Mouse (Mus musculus): ENCODE measurements at regions not wholly inside any gene's neighbourhood (a gene's known extent, or its start where the extent isn't known, plus 50 kb on each side); places are given as distances from the start of the nearest gene placed in this dataset.

- H3K9me3 ChIP-seq (replicated peaks; ENCODE audit: control insufficient read depth, low read length) = no peaks in the 10 kb centered on the region
- 63% methylated on average over 2 of the region's 2 CpGs for WGBS
- no peak for ATAC-seq (replicated peaks; ENCODE audit: extremely low read depth, insufficient read depth, low FRiP score)
Observed at GRCm38 (mm10) chr10:44744221-44744620, 215.9 kb upstream of the Prdm1 start.

GRCm38 (mm10) chr10:44733641-44734040, 205.3 kb upstream of the Prdm1 start:
- Histone ChIP-seq H3K36me3 (ENCODE audit: control insufficient read depth, insufficient read depth) (no peaks in the 10 kb centered on the region), H3K4me3 (ENCODE audit: low read length) (no peak overlapping the region), H3K9ac (ENCODE audit: low read length) (no peak overlapping the region), H3K27me3 (ENCODE audit: control insufficient read depth, insufficient read depth, low read length) (no peaks in the 10 kb centered on the region), H3K4me1 (ENCODE audit: control insufficient read depth, insufficient read depth, low read length) (no peaks in the 10 kb centered on the region), H3K27ac (ENCODE audit: low read length) (no peak overlapping the region), H3K4me2 (ENCODE audit: low read depth, low read length) (no peak overlapping the region), H3K9me3 (replicated peaks; ENCODE audit: control insufficient read depth, low read length) (no peaks in the 10 kb centered on the region)
- WGBS = 84% methylated on average over 5 of the region's 5 CpGs
- no peak; the same call in 1 of the 2 replicates for ATAC-seq (replicated peaks; ENCODE audit: extremely low read depth, insufficient read depth, low FRiP score)

More at GRCm38 (mm10) chr10:44744221-44744620, 215.9 kb upstream of the Prdm1 start:
- no peak overlapping the region for H3K27ac ChIP-seq (ENCODE audit: low read length)
- no peak overlapping the region for H3K9ac ChIP-seq (ENCODE audit: low read length)
- H3K4me1 ChIP-seq (ENCODE audit: control insufficient read depth, insufficient read depth, low read length) = peaks cover 5% of the 10 kb centered on the region; the same call in 1 of the 2 replicates
- H3K4me3 ChIP-seq (ENCODE audit: low read length) = no peak overlapping the region
- no peaks in the 10 kb centered on the region for H3K36me3 ChIP-seq (ENCODE audit: control insufficient read depth, insufficient read depth)
- no peak overlapping the region for H3K4me2 ChIP-seq (ENCODE audit: low read depth, low read length)
- no peaks in the 10 kb centered on the region for H3K27me3 ChIP-seq (ENCODE audit: control insufficient read depth, insufficient read depth, low read length)

GRCm38 (mm10) chr10:44730721-44731120, 202.4 kb upstream of the Prdm1 start:
- no peaks in the 10 kb centered on the region for H3K4me1 ChIP-seq (ENCODE audit: control insufficient read depth, insufficient read depth, low read length)
- no peak overlapping the region for H3K9ac ChIP-seq (ENCODE audit: low read length)
- no peaks in the 10 kb centered on the region for H3K9me3 ChIP-seq (replicated peaks; ENCODE audit: control insufficient read depth, low read length)
- H3K27me3 ChIP-seq (ENCODE audit: control insufficient read depth, insufficient read depth, low read length) = no peaks in the 10 kb centered on the region
- no peak for ATAC-seq (replicated peaks; ENCODE audit: extremely low read depth, insufficient read depth, low FRiP score)
- no peaks in the 10 kb centered on the region for H3K36me3 ChIP-seq (ENCODE audit: control insufficient read depth, insufficient read depth)
- H3K4me3 ChIP-seq (ENCODE audit: low read length) = no peak overlapping the region
- no peak overlapping the region for H3K27ac ChIP-seq (ENCODE audit: low read length)
- 76% methylated on average over 8 of the region's 8 CpGs for WGBS
- H3K4me2 ChIP-seq (ENCODE audit: low read depth, low read length) = no peak overlapping the region

GRCm38 (mm10) chr10:44728963-44729362, 200.7 kb upstream of the Prdm1 start:
- Histone ChIP-seq H3K9ac (ENCODE audit: low read length) (no peak overlapping the region), H3K4me3 (ENCODE audit: low read length) (no peak overlapping the region), H3K27ac (ENCODE audit: low read length) (no peak overlapping the region), H3K9me3 (replicated peaks; ENCODE audit: control insufficient read depth, low read length) (no peaks in the 10 kb centered on the region), H3K4me2 (ENCODE audit: low read depth, low read length) (no peak overlapping the region), H3K4me1 (ENCODE audit: control insufficient read depth, insufficient read depth, low read length) (no peaks in the 10 kb centered on the region), H3K36me3 (ENCODE audit: control insufficient read depth, insufficient read depth) (no peaks in the 10 kb centered on the region), H3K27me3 (ENCODE audit: control insufficient read depth, insufficient read depth, low read length) (no peaks in the 10 kb centered on the region)
- 87% methylated on average over 4 of the region's 4 CpGs for WGBS
- ATAC-seq (replicated peaks; ENCODE audit: extremely low read depth, insufficient read depth, low FRiP score) = no peak

- Histone ChIP-seq H3K4me2 (ENCODE audit: low read depth, low read length) (no peak overlapping the region), H3K27me3 (ENCODE audit: control insufficient read depth, insufficient read depth, low read length) (no peaks in the 10 kb centered on the region), H3K36me3 (ENCODE audit: control insufficient read depth, insufficient read depth) (no peaks in the 10 kb centered on the region), H3K9me3 (replicated peaks; ENCODE audit: control insufficient read depth, low read length) (no peaks in the 10 kb centered on the region), H3K9ac (ENCODE audit: low read length) (no peak overlapping the region), H3K27ac (ENCODE audit: low read length) (no peak overlapping the region), H3K4me3 (ENCODE audit: low read length) (no peak overlapping the region), H3K4me1 (ENCODE audit: control insufficient read depth, insufficient read depth, low read length) (no peaks in the 10 kb centered on the region)
- 65% methylated on average over 3 of the region's 3 CpGs for WGBS
- no peak for ATAC-seq (replicated peaks; ENCODE audit: extremely low read depth, insufficient read depth, low FRiP score)
Observed at GRCm38 (mm10) chr10:44724575-44724974, 196.3 kb upstream of the Prdm1 start.

- Histone ChIP-seq H3K27ac (ENCODE audit: low read length) (no peak overlapping the region), H3K4me1 (ENCODE audit: control insufficient read depth, insufficient read depth, low read length) (no peaks in the 10 kb centered on the region), H3K9ac (ENCODE audit: low read length) (no peak overlapping the region), H3K4me2 (ENCODE audit: low read depth, low read length) (no peak overlapping the region), H3K36me3 (ENCODE audit: control insufficient read depth, insufficient read depth) (no peaks in the 10 kb centered on the region), H3K4me3 (ENCODE audit: low read length) (no peak overlapping the region), H3K27me3 (ENCODE audit: control insufficient read depth, insufficient read depth, low read length) (no peaks in the 10 kb centered on the region), H3K9me3 (replicated peaks; ENCODE audit: control insufficient read depth, low read length) (no peaks in the 10 kb centered on the region)
- ATAC-seq (replicated peaks; ENCODE audit: extremely low read depth, insufficient read depth, low FRiP score) = no peak
- 41% methylated on average over 1 of the region's 1 CpGs for WGBS
Observed at GRCm38 (mm10) chr10:44723845-44724244, 195.5 kb upstream of the Prdm1 start.

- Histone ChIP-seq H3K4me3 (ENCODE audit: low read length) (no peak overlapping the region), H3K9ac (ENCODE audit: low read length) (no peak overlapping the region), H3K27ac (ENCODE audit: low read length) (no peak overlapping the region), H3K27me3 (ENCODE audit: control insufficient read depth, insufficient read depth, low read length) (no peaks in the 10 kb centered on the region), H3K36me3 (ENCODE audit: control insufficient read depth, insufficient read depth) (no peaks in the 10 kb centered on the region), H3K4me1 (ENCODE audit: control insufficient read depth, insufficient read depth, low read length) (no peaks in the 10 kb centered on the region), H3K4me2 (ENCODE audit: low read depth, low read length) (no peak overlapping the region), H3K9me3 (replicated peaks; ENCODE audit: control insufficient read depth, low read length) (no peaks in the 10 kb centered on the region)
- ATAC-seq (replicated peaks; ENCODE audit: extremely low read depth, insufficient read depth, low FRiP score) = no peak
- 71% methylated on average over 5 of the region's 5 CpGs for WGBS
Observed at GRCm38 (mm10) chr10:44723321-44723720, 195.0 kb upstream of the Prdm1 start.

- no peaks in the 10 kb centered on the region for H3K27me3 ChIP-seq (ENCODE audit: control insufficient read depth, insufficient read depth, low read length)
- WGBS = 77% methylated on average over 10 of the region's 10 CpGs
- H3K9ac ChIP-seq (ENCODE audit: low read length) = no peak overlapping the region
- H3K27ac ChIP-seq (ENCODE audit: low read length) = no peak overlapping the region
- H3K4me3 ChIP-seq (ENCODE audit: low read length) = no peak overlapping the region
- ATAC-seq (replicated peaks; ENCODE audit: extremely low read depth, insufficient read depth, low FRiP score) = no peak
- H3K4me1 ChIP-seq (ENCODE audit: control insufficient read depth, insufficient read depth, low read length) = no peaks in the 10 kb centered on the region
- H3K36me3 ChIP-seq (ENCODE audit: control insufficient read depth, insufficient read depth) = no peaks in the 10 kb centered on the region
- H3K4me2 ChIP-seq (ENCODE audit: low read depth, low read length) = no peak overlapping the region
- H3K9me3 ChIP-seq (replicated peaks; ENCODE audit: control insufficient read depth, low read length) = no peaks in the 10 kb centered on the region
Observed at GRCm38 (mm10) chr10:44721670-44722069, 193.4 kb upstream of the Prdm1 start.

GRCm38 (mm10) chr10:44716612-44717011, 188.3 kb upstream of the Prdm1 start:
- no peak overlapping the region for H3K9ac ChIP-seq (ENCODE audit: low read length)
- no peak overlapping the region for H3K4me2 ChIP-seq (ENCODE audit: low read depth, low read length)
- 89% methylated on average over 5 of the region's 5 CpGs for WGBS
- H3K27me3 ChIP-seq (ENCODE audit: control insufficient read depth, insufficient read depth, low read length) = no peaks in the 10 kb centered on the region
- ATAC-seq (replicated peaks; ENCODE audit: extremely low read depth, insufficient read depth, low FRiP score) = no peak
- H3K4me1 ChIP-seq (ENCODE audit: control insufficient read depth, insufficient read depth, low read length) = no peaks in the 10 kb centered on the region
- H3K9me3 ChIP-seq (replicated peaks; ENCODE audit: control insufficient read depth, low read length) = no peaks in the 10 kb centered on the region
- no peak overlapping the region for H3K4me3 ChIP-seq (ENCODE audit: low read length)
- H3K36me3 ChIP-seq (ENCODE audit: control insufficient read depth, insufficient read depth) = no peaks in the 10 kb centered on the region
- H3K27ac ChIP-seq (ENCODE audit: low read length) = no peak overlapping the region

GRCm38 (mm10) chr10:44715902-44716301, 187.6 kb upstream of the Prdm1 start:
- Histone ChIP-seq H3K9ac (ENCODE audit: low read length) (no peak overlapping the region), H3K27ac (ENCODE audit: low read length) (no peak overlapping the region), H3K4me1 (ENCODE audit: control insufficient read depth, insufficient read depth, low read length) (no peaks in the 10 kb centered on the region), H3K4me2 (ENCODE audit: low read depth, low read length) (no peak overlapping the region), H3K9me3 (replicated peaks; ENCODE audit: control insufficient read depth, low read length) (no peaks in the 10 kb centered on the region), H3K4me3 (ENCODE audit: low read length) (no peak overlapping the region), H3K27me3 (ENCODE audit: control insufficient read depth, insufficient read depth, low read length) (no peaks in the 10 kb centered on the region), H3K36me3 (ENCODE audit: control insufficient read depth, insufficient read depth) (no peaks in the 10 kb centered on the region)
- no peak for ATAC-seq (replicated peaks; ENCODE audit: extremely low read depth, insufficient read depth, low FRiP score)
